Mouse (Mus musculus): ENCODE measurements around the gene Ptma.

- no peak for TF ChIP-seq CTCF (IDR thresholded peaks at IDR 0.05; ENCODE audit: borderline replicate concordance, control insufficient read depth, extremely low read depth, insufficient read depth, low read length, poor library complexity)
- no peak for TF ChIP-seq POLR2A (IDR thresholded peaks at IDR 0.05; ENCODE audit: control insufficient read depth, extremely low read depth, insufficient read depth, low read length, poor library complexity)
These were observed 28.5 kb upstream of the Ptma start for GRCm38 (mm10) chr1:86497986-86498385.

All from thymus, adult 2 months (tissue).